Mouse (Mus musculus): ENCODE measurements around the gene Ppl. TPM values are rescaled to one million over a fixed set of nuclear protein-coding genes. Genes with fewer than 3 reads are reported as not detected.

Gene Ppl
- total RNA-seq, 2 experiments from 2014 or later: 4.9 to 6.8 TPM

GRCm38 (mm10) chr16:5123476-5123875 is 8.7 kb downstream of the Ppl start:
- no peak for DNase-seq

GRCm38 (mm10) chr16:5119845-5120244 is 12.4 kb downstream of the Ppl start:
- no peak for DNase-seq

- DNase-seq: no peak
These were observed 12.8 kb downstream of the Ppl start for GRCm38 (mm10) chr16:5119385-5119784.

GRCm38 (mm10) chr16:5113582-5113981 is 18.6 kb downstream of the Ppl start:
- DNase-seq: no peak

- DNase-seq: no peak
These were observed 19.1 kb downstream of the Ppl start for GRCm38 (mm10) chr16:5113002-5113550.

- no peak for DNase-seq
These were observed 21.2 kb downstream of the Ppl start for GRCm38 (mm10) chr16:5111021-5111420.

- no peak for DNase-seq
These were observed 22.3 kb downstream of the Ppl start for GRCm38 (mm10) chr16:5109877-5110276.

- DNase-seq: no peak
These were observed 31.2 kb downstream of the Ppl start for GRCm38 (mm10) chr16:5101000-5101399.

- no peak for DNase-seq
These were observed 35.7 kb downstream of the Ppl start for GRCm38 (mm10) chr16:5096504-5096903.

- no peak for DNase-seq
These were observed 38.9 kb downstream of the Ppl start for GRCm38 (mm10) chr16:5093285-5093684.

GRCm38 (mm10) chr16:5089021-5089420 is 43.2 kb downstream of the Ppl start:
- no peak for DNase-seq

GRCm38 (mm10) chr16:5086179-5086578 is 46.0 kb downstream of the Ppl start:
- DNase-seq: no peak

GRCm38 (mm10) chr16:5085196-5085595 is 47.0 kb downstream of the Ppl start:
- no peak for DNase-seq

GRCm38 (mm10) chr16:5074341-5074740 is 57.9 kb downstream of the Ppl start:
- DNase-seq: no peak

- no peak for DNase-seq
These were observed 60.2 kb downstream of the Ppl start for GRCm38 (mm10) chr16:5071974-5072373.

GRCm38 (mm10) chr16:5070321-5070720 is 61.9 kb downstream of the Ppl start:
- peak; percentile 50 to 60 for DNase-seq

GRCm38 (mm10) chr16:5063472-5063871 is 68.7 kb downstream of the Ppl start:
- DNase-seq: no peak

- DNase-seq: no peak
These were observed 74.1 kb downstream of the Ppl start for GRCm38 (mm10) chr16:5058114-5058513.

GRCm38 (mm10) chr16:5050251-5051110 is 81.7 kb downstream of the Ppl start:
- DNase-seq: peak; percentile 49 to 91

GRCm38 (mm10) chr16:5049774-5050234 is 82.4 kb downstream of the Ppl start, which contains the start of the genes Glyr1 and Ubn1:
Gene Glyr1 (minus strand): TSS chr16:5049863.
Gene Ubn1 (plus strand): TSS chr16:5050057.
- peak; percentile 98 to 100 for DNase-seq

- no peak for DNase-seq
These were observed 82.9 kb downstream of the Ppl start for GRCm38 (mm10) chr16:5049182-5049773.

GRCm38 (mm10) chr16:5045322-5045721 is 86.9 kb downstream of the Ppl start:
- DNase-seq: no peak

GRCm38 (mm10) chr16:5036649-5037234 is 95.5 kb downstream of the Ppl start:
- DNase-seq: peak; percentile 66 to 72
